Mouse (Mus musculus): Measurements from ENCODE around the gene Rpl19.

Gene Rpl19

DNA sequence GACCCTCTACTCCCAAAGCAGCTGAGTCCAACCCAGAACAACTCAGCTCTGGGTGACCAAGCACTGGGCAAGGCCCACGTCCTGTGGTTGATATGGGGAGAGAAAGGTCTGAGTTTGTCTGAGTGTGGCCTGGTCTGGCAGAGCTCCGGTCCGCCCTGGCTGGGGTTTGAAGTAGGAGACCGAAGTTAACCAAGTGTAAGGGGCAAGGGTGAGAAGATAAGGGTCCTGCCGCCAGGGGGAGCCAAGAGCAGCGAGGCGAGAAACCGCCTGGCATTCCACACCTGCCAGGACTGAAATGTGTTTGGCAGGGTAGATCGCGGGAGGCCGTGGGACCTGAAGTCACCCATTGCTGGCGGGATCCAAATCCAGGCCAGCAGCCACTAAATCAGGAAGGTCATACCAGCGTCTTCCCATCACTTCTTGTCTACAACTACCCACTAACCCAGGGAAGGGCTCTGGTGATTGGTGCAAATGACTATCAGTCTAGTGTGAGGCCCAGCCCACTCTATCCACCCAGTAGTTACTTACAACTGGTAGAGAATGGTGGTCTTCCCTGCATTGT, 31.9 kb upstream of the Rpl19 start:
- Histone ChIP-seq H3K36me3 (ENCODE audit: control insufficient read depth, insufficient read depth, low read length, poor library complexity, severe bottlenecking) (peaks cover 4% of the 10 kb centered on the region), H3K27me3 (ENCODE audit: control insufficient read depth, insufficient read depth, low read length, poor library complexity, severe bottlenecking) (no peaks in the 10 kb centered on the region)
- DNase-seq (ENCODE audit: low read depth, low spot score), result peak; percentile 93

DNA sequence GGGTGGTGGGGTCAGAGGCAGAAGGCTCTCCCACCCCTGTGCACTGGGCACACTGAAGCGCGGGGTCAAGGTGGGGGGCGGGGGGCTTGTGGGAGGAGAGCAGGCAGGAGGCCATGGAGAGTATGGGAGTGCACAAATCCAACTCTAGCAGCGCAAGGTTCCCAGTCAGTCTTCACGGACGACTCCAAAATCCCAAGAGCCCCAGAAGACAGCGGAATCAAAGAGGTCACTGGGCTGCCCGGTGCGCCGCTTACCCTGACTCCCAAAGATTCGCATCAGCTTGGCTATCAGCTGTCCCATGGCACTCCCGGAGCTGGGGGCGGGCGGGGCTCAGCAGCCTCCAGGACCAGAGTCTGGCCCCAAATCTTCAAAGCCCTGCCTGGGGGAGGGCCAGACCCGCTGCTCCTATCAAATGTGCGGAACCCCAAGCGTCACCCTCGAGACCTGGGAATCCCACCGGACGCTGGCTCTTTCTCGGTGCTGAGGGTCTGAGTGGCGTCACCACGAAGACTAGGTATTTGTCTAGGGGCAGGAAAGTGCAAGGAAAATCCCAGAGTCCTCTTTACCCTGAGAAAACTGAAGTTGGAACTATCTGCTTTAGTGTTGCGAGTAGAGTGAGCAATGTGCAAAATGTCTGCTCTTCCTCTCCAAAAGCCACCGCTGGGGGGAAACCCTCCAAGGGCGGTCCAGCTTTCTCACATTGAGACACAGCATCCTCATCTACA, 30.8 kb upstream of the Rpl19 start, which contains the start of gene Arl5c:
Gene Arl5c (minus strand): TSS at position 618 of the 725 bp plus-strand sequence.
- peak; percentile 85 for DNase-seq (ENCODE audit: low read depth, low spot score)
- Histone ChIP-seq H3K36me3 (ENCODE audit: control insufficient read depth, insufficient read depth, low read length, poor library complexity, severe bottlenecking) (no peaks in the 10 kb centered on the region), H3K27me3 (ENCODE audit: control insufficient read depth, insufficient read depth, low read length, poor library complexity, severe bottlenecking) (no peaks in the 10 kb centered on the region)

DNA sequence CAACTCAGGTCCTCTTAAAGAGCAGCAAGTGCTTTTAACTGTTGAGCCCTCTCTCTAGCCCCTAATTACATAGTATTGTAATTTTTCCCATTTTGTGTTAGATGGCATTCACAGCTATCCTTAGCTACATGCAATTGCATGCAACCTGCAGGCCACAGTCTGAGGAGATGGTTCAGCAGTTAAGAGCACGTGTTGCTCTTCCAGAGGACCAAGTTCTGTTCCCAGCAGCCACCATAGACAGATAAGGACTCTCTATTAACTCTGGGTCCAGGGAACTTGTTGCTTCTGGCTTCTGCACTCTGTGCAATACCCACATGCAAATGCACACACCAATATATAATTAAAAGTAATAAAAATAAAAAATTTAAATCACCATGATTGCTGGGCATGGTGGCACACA, 29.8 kb upstream of the Rpl19 start:
- Histone ChIP-seq H3K27me3 (ENCODE audit: control insufficient read depth, insufficient read depth, low read length, poor library complexity, severe bottlenecking) (no peaks in the 10 kb centered on the region), H3K36me3 (ENCODE audit: control insufficient read depth, insufficient read depth, low read length, poor library complexity, severe bottlenecking) (no peaks in the 10 kb centered on the region)
- DNase-seq (ENCODE audit: low read depth, low spot score), result no peak

DNA sequence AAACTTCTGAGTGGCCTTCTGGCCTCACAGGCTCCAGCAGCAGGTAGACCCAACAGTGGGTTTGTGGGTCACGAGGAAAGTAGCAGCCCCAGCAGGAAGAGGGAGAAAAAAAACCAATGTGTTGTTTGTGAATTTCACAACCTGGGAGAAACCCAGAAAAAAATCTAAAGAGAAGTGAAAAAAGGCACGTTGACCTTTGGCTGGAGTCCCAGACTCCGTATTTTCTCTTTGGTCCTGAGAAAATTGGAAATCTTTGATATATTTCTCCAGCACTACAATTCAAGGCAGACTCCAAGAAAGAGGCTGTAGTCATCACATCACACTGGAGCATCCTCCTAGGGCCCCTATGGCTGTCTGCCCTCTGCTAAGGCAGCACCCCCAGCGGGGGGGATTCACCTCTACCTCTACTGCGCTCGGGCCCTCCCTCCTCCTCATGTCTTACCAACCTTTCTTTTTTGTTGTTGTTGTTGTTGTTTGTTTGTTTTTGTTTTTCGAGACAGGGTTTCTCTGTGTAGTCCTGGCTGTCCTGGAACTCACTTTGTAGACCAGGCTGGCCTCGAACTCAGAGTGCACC, 29.0 kb upstream of the Rpl19 start:
- Histone ChIP-seq H3K36me3 (ENCODE audit: control insufficient read depth, insufficient read depth, low read length, poor library complexity, severe bottlenecking) (no peaks in the 10 kb centered on the region), H3K27me3 (ENCODE audit: control insufficient read depth, insufficient read depth, low read length, poor library complexity, severe bottlenecking) (no peaks in the 10 kb centered on the region)
- DNase-seq (ENCODE audit: low read depth, low spot score), result no peak

DNA sequence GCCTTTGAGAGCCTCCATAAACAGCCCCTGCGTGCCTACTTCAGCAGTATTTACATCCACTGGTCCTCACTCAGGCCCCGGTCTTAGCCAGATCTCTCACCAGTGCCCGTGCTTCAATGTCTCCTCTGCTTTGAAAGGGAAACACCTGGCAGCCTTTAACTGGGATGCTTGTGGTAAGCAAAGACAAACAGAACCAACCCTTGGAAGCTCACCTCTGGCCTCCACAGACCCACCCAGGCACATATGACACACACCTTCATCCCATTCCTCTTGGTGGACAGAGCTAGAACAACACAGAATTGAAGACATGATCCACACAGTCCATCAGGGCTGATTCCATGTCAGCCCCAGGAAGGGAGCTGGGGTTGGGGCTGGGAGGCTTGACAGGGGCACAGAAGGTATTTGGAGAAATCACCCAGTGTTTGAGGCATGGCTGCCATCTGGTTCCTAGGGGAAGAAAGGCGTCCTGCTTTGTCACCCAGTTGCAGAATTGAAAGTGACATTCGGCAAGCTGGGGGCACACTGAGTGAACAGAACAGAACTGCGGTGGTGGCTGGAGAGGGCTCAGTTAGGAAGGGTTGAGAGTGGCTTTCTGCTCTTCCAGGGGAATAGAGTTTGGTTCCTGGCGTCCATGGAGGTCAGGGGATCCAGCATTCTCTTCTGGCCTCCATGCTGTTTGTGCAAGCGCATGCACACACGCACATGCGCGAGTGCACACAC, 28.3 kb upstream of the Rpl19 start:
- peak; percentile 49 for DNase-seq (ENCODE audit: low read depth, low spot score)
- no peaks in the 10 kb centered on the region for H3K36me3 ChIP-seq (ENCODE audit: control insufficient read depth, insufficient read depth, low read length, poor library complexity, severe bottlenecking)
- no peaks in the 10 kb centered on the region for H3K27me3 ChIP-seq (ENCODE audit: control insufficient read depth, insufficient read depth, low read length, poor library complexity, severe bottlenecking)

DNA sequence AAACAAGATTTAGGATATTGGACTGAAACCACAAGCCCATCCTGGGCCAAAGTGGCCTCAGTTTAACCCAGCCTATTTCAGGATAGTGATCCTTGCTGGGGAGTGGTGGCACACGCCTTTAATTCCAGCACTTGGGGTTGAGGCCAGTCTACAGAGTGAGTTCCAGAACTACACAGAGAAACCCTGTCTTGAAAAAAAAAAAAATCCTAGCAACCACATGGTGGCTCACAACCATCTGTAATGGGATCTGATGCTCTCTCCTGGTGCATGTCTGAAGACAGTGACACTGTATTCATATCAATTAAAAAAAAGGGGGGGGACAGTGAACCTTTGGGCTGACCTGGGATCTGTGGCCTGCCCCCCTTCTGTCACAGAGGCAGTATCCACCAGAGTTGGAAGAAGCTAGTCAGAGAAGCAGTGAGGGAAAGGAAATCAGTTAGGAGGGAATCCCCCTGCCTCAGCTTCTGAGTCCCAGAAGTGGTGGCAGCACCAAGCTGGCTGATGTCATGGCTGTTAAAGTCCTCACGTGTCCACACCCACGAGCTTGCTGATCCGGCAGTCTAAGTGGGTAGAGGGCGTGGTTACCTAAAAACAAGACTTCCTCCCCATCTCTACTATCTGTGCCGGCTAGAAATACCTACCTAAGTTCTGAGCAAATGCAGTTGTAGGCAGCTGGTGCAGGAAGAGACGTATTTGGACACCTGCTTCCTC, 27.5 kb upstream of the Rpl19 start:
- Histone ChIP-seq H3K36me3 (ENCODE audit: control insufficient read depth, insufficient read depth, low read length, poor library complexity, severe bottlenecking) (no peaks in the 10 kb centered on the region), H3K27me3 (ENCODE audit: control insufficient read depth, insufficient read depth, low read length, poor library complexity, severe bottlenecking) (no peaks in the 10 kb centered on the region)
- DNase-seq (ENCODE audit: low read depth, low spot score), result peak; percentile 97

DNA sequence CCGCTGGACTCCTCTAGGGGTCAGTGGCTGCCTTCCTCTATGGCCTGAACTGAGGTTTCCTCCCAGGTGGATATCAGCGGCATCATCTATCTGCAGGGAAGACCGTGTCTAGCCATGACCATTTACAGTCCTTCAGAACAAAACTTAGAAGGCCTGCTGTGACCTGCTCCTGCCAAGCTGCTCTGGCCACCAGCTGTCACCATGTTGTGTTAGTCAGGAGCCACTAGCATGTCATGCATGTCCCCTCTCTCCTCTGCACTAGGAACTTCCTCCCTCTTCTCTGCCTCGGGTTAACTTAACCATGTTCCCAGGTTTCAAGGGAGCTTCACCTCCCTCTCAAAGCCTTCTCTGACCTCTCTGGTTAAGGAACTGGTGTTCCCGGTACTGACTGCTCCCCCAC, 26.8 kb upstream of the Rpl19 start:
- no peaks in the 10 kb centered on the region for H3K36me3 ChIP-seq (ENCODE audit: control insufficient read depth, insufficient read depth, low read length, poor library complexity, severe bottlenecking)
- DNase-seq (ENCODE audit: low read depth, low spot score), result peak; percentile 65
- H3K27me3 ChIP-seq (ENCODE audit: control insufficient read depth, insufficient read depth, low read length, poor library complexity, severe bottlenecking), result no peaks in the 10 kb centered on the region

DNA sequence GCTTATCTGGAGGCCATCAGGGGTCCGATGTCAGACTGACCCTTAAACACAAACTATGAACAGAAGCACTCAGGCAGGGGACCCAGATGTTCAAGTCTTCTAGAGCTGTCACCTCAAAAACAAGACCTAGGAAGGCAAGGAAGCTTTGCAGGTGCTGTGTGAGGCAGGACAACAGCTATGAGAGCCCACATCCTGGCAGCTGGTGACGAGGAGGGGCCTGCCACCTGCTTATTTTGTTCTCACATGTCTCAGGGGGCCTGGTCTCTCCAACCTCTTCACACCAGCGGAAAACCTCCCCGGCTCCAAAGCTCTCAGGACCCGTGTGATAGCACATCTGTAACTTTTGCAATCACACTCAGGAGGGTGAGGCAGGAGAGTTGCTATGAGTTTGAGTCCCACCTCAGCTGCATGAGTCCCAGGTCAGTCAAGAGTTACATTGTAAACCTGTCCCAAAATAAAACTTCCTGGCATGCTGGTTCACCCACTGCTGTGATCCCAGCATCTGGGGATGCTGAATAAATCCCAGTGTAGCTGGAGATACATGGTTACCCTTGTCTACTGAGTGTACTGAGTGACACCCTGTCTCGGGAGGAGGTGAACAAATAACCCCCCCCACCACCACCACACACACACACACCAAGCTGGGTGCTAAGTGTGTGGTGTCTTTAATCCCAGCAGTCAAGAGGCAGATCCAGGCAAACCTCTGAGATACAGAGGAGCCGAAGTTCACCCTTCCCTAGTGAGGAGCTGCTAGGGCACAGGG, 26.0 kb upstream of the Rpl19 start:
- no peaks in the 10 kb centered on the region for H3K36me3 ChIP-seq (ENCODE audit: control insufficient read depth, insufficient read depth, low read length, poor library complexity, severe bottlenecking)
- DNase-seq (ENCODE audit: low read depth, low spot score), result peak; percentile 90
- no peaks in the 10 kb centered on the region for H3K27me3 ChIP-seq (ENCODE audit: control insufficient read depth, insufficient read depth, low read length, poor library complexity, severe bottlenecking)

DNA sequence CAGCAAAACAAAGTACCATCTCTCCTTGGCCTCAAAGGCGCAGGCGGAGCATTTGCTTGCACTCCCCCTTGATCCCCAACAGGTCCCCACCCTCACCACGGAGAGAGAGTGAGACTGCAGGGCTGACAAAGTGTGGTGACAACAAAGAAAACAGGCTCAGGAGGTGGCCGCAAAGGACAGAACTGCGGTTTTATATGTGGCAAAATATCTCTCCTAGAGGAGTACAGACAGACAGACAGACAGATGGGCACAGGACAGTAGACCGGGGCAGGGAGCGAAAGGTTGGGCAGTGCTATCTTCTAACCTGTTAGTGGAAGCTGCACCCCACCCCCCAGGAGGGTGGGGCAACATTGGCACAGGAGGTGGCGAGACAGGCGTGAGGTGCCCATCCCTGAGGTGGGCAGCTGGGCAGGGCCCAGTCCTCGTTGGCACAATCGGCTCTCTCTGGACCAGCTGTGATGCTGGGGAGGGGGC, 25.1 kb upstream of the Rpl19 start:
- peak; percentile 48 for DNase-seq (ENCODE audit: low read depth, low spot score)
- no peaks in the 10 kb centered on the region for H3K36me3 ChIP-seq (ENCODE audit: control insufficient read depth, insufficient read depth, low read length, poor library complexity, severe bottlenecking)

DNA sequence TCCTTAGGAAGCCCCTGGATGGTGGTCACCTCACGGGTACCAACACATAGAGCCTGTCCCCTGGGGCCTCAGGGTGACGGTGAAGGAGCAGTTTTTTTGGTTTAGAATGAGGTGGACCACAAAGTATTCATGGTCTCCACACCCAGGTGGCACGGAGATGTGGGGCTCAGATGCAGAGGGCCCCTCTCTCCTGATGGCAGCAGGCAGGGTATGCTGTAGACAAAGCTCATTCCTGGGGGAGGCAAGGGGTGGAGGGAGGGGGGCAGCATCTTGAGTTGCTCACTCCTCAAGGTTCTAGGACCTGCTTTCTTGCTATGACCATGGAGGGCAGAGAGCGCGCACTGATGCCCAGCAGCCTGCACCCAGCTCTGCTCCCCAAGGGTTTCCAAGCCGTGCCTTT, 24.5 kb upstream of the Rpl19 start:
- Histone ChIP-seq H3K27me3 (ENCODE audit: control insufficient read depth, insufficient read depth, low read length, poor library complexity, severe bottlenecking) (no peaks in the 10 kb centered on the region), H3K36me3 (ENCODE audit: control insufficient read depth, insufficient read depth, low read length, poor library complexity, severe bottlenecking) (no peaks in the 10 kb centered on the region)
- DNase-seq (ENCODE audit: low read depth, low spot score), result peak; percentile 47

More for the DNA sequence above, 25.1 kb upstream of the Rpl19 start:
- H3K27me3 ChIP-seq (ENCODE audit: control insufficient read depth, insufficient read depth, low read length, poor library complexity, severe bottlenecking), result no peaks in the 10 kb centered on the region

DNA sequence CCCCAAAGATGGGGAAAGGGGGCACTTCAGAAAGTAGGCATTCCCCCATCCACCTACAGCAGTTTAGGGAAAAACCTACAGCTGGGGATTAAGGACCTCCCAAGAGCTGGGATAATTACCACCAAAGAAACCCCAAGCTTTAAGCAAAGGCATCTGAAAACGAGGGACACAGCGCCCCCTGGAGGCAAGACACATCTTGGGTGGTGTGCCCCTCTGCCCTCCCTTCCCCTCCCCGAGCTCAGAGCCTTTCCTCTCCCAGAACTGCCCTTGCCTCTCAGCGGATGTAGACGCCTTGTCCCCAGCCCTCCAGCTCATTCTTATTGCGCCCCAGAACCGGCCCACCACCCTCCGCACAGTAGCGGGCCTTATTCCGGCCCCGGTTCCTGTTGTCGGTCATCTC, 23.9 kb upstream of the Rpl19 start:
- no peaks in the 10 kb centered on the region for H3K36me3 ChIP-seq (ENCODE audit: control insufficient read depth, insufficient read depth, low read length, poor library complexity, severe bottlenecking)
- H3K27me3 ChIP-seq (ENCODE audit: control insufficient read depth, insufficient read depth, low read length, poor library complexity, severe bottlenecking), result no peaks in the 10 kb centered on the region
- DNase-seq (ENCODE audit: low read depth, low spot score), result peak; percentile 94

DNA sequence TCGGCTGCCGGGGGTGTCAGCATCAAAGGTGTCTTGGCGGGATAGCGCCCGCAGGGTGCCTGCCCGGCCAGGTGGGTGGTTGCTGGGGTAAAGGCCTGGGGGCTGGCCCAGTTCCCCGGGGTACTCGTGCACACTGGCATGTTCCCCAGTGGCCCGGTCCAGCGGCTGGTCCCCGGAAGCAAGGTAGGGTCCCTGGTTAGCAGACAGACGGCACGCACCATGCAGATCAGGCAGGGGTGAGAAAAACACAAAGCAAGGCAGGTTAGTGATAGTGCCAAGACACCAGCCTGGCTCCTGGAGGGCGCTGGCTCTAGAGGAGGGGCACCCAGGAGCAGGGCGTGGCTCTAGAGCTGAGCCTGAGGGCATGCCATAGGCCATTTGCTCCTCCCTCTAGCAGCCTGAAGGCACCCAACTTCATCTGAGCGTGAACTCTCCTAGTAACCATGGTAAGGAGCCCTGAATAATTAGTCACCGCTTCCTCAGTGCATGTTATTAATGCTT, 23.3 kb upstream of the Rpl19 start:
- Histone ChIP-seq H3K27me3 (ENCODE audit: control insufficient read depth, insufficient read depth, low read length, poor library complexity, severe bottlenecking) (no peaks in the 10 kb centered on the region), H3K36me3 (ENCODE audit: control insufficient read depth, insufficient read depth, low read length, poor library complexity, severe bottlenecking) (no peaks in the 10 kb centered on the region)
- peak; percentile 62 for DNase-seq (ENCODE audit: low read depth, low spot score)

DNA sequence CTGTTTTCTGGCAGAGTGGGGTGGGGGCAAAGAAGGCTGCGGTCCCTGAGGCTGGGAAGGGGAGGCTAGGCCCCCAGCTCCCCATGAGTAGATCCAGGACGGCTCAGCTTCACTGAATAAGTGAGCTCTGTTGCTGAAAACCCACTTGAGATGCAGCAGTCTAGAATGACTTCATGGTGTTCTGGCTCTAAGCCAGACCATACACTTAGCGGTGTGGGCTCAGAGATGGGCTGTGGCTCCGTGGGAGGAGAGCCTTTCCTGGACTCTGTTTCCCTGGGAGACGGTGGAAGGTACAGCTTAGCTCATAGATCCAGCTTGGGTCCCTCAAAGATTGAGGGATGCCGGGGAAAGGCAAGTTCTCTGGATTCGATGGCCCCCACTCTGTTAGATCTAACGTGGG, 22.3 kb upstream of the Rpl19 start:
- no peaks in the 10 kb centered on the region for H3K36me3 ChIP-seq (ENCODE audit: control insufficient read depth, insufficient read depth, low read length, poor library complexity, severe bottlenecking)
- no peaks in the 10 kb centered on the region for H3K27me3 ChIP-seq (ENCODE audit: control insufficient read depth, insufficient read depth, low read length, poor library complexity, severe bottlenecking)
- DNase-seq (ENCODE audit: low read depth, low spot score), result no peak

DNA sequence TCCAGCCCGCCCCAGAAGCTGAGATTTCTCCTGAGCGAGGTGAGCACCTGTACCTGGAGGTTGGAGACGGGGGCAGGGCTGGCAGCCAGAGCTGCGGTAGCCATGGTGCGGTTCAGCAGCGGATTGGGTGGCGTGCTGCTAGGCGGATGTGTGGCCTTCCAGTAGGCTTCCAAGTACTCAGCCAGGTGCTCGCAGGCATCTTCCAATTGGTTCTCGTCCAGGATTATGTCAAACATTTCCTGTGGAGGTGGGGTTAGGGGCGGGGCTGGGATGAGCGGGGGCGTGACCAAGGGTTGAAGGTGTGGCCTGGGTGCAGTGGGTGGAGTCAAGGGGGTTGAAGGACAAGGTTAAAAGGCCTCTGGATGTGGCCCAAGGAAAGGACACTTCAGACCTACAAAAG, 21.4 kb upstream of the Rpl19 start:
- Histone ChIP-seq H3K36me3 (ENCODE audit: control insufficient read depth, insufficient read depth, low read length, poor library complexity, severe bottlenecking) (no peaks in the 10 kb centered on the region), H3K27me3 (ENCODE audit: control insufficient read depth, insufficient read depth, low read length, poor library complexity, severe bottlenecking) (no peaks in the 10 kb centered on the region)
- no peak for DNase-seq (ENCODE audit: low read depth, low spot score)

All from splenic B cell, adult 2 months (primary cell).